Mouse (Mus musculus) liver (tissue): Measurements from ENCODE around the gene Pkp4.
A peak's percentile ranks its signal among the peaks of the same experiment; 100 is the strongest.

Source experiments
- DNase-seq: peaks from one replicate; pipeline ENCODE4 v3.0.0-alpha.2; 2020; ENCODE audit warnings: mixed read lengths

Pkp4 gene

GRCm38 (mm10) chr2:59160605-59160963, at the start of gene Pkp4, which contains the start of gene Ccdc148:
Gene Pkp4, plus strand, starts transcription at chr2:59160850.
Gene Ccdc148, minus strand, starts transcription at chr2:59160683.
- peak; percentile 91 for DNase-seq

- no peak for DNase-seq
These were observed 31.6 kb upstream of the Pkp4 start for GRCm38 (mm10) chr2:59129023-59129422.

GRCm38 (mm10) chr2:59129821-59130220, 30.8 kb upstream of the Pkp4 start:
- no peak for DNase-seq

DNA sequence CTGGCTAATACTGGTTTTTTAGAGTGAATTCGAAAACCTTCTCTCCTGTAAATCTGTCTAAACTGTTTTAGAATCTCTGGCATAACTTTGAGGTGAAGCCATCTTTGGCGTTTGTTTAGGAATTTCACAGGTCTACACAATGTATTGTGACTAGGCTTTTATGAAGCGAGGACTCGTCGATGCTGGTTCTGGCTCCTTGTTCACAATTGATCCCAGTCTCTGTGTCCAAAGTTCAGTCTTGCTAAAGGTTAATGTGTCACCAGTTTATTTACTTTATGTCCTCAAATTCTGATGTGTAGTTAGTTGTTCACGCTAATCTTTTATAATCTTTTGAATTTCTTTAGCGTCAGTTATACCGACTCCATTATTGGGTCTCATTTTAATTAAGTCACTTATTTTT, 29.6 kb upstream of the Pkp4 start:
- no peak for DNase-seq

GRCm38 (mm10) chr2:59155428-59155827, 5.2 kb upstream of the Pkp4 start:
- no peak for DNase-seq

GRCm38 (mm10) chr2:59158117-59158516, 2.5 kb upstream of the Pkp4 start:
- no peak for DNase-seq

GRCm38 (mm10) chr2:59159961-59160604, 567 bp upstream of the Pkp4 start:
- no peak for DNase-seq

GRCm38 (mm10) chr2:59161021-59161440, 381 bp downstream of the Pkp4 start:
- DNase-seq = peak; percentile 28

- peak; percentile 66 for DNase-seq
These were observed 1.0 kb downstream of the Pkp4 start for GRCm38 (mm10) chr2:59161441-59162284.

DNA sequence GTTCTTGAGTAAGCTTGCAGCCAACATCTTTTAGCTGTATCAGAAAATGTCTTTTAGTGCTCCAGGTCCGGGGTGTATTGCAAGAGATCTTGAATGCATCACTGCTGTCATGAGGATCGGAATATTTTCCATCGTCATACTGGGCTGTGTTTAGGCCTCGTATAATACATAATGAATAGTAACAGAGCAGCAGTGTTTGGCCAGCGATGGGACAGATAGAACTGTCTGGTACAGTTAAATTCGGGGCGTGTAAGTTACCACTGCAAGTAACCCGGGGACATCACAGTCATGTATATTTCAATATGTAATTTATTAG, 1.6 kb downstream of the Pkp4 start:
- DNase-seq = no peak

DNA sequence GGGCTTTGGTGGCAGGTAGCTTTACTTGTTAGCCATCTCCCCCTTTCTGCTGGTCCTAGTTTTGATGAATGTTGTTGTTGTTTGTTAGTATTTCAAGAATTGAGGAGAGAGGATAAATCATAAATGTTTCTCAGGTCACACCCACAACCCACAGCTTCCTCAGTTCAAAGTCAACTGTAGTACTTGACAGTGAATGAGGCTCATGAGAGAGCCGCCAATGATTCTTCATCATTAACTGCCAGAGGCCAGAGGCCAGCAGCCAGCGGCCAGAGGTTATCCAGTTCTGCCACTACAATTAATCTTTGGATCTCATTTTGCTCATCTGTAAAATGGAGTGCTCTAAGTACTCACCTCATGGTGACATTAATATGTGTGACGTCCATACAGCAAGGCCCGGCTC, 6.3 kb downstream of the Pkp4 start:
- DNase-seq = no peak

DNA sequence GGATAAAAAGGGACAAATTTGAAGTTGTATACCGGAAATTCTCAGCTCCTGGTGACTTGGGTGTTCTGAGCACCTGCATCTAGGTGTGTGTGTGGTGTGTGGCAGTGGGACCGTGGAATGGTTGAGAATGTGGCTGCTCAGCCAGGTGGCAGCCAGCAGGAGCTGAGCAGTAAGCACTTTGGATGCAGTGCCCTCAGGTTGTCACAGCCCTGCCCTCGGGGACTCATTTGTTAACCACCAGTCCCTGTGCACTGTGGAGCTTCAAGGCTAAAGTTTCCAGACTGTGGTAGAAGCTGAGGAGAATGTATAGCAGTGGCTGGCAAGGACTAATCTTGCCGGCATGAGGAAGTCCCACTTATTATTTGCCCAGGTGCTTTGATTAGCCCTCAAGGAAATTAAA, 7.2 kb downstream of the Pkp4 start:
- DNase-seq = no peak

- DNase-seq = no peak
These were observed 9.0 kb downstream of the Pkp4 start for GRCm38 (mm10) chr2:59169572-59170207.

GRCm38 (mm10) chr2:59170208-59170589, 9.5 kb downstream of the Pkp4 start:
- no peak for DNase-seq

- DNase-seq = no peak
These were observed 9.9 kb downstream of the Pkp4 start for GRCm38 (mm10) chr2:59170593-59170992.

DNA sequence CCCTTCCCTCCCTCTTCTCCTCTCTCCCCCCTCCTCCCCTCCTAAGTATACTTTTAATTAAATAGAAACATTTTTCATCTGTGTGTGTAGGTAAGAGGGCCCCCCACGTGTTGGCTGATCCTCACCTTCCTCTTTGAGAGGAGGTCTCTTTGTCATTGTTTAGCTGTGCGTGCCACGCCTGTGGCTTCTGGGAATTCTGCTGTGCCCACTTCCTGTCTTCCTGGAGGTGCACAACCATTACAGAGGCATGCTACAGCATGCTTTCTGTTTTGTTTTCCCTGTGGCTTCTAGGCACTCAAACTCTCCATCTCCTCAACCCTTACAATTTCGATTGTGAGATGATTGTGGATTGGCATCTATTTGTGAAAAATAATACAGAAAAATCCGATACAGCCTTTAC, 10.9 kb downstream of the Pkp4 start:
- DNase-seq = no peak

DNA sequence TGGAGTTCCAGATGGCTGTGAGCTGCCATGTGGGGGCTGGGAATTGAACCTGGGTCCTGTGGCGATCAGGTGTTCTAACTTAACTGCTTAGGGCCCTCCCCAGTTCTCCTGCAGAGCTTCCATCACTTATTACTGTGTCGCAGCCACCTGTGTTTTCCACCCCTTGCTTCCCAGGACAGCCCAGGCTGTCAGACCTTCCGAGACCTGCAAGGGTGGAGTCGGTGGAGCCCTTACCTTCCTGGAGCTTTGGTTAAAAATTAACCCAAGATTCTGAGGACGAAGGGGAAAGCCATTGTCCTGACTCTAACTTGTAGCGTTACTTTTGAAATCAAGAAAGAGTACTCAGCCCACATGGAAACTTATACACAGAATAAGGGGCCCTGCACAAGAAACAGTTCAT, 15.3 kb downstream of the Pkp4 start:
- DNase-seq = no peak

- DNase-seq = no peak
These were observed 17.5 kb downstream of the Pkp4 start for GRCm38 (mm10) chr2:59178191-59178590.

DNA sequence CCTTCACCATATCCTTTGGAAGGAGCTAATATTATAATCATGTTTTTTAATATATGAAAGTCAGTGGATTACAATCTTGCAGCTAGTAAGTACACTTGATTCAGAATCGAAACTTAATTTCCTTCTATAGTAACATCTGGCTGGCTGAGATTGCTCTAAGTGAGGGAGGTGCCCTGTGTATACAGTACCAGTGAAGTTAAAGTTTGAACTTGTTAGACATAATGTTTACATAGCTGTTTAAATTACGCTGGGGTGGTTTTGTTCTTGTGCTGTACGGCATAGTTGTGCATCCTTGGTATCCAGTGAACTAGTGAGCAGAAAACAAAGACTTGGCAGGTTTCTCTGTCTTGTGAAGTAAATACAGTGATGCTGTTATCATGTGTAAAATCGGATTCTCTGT, 18.3 kb downstream of the Pkp4 start:
- no peak for DNase-seq

GRCm38 (mm10) chr2:59179487-59179886, 18.8 kb downstream of the Pkp4 start:
- DNase-seq = no peak

- DNase-seq = no peak
These were observed 20.9 kb downstream of the Pkp4 start for GRCm38 (mm10) chr2:59181321-59182113.

DNA sequence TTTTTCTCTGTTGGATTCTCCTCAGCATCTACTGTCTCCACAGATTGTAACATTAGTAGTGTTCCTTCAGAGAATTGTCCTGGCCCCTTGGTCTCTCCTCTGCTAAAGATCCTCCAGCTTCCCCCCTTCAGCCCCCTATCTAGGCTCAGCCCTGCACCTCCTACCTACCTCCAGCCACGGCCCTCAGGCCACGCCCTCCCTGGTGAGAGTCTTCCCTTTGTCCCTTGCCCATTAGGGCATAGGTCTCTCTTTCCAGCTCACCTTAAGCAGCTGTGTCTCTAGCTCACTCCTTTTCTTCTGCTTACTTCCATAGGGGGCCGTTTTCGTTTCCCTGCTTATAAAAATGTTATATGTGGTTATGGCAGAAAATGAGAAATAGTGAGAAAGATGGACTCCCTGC, 22.9 kb downstream of the Pkp4 start:
- DNase-seq = no peak
